In the genomic region with DNA sequence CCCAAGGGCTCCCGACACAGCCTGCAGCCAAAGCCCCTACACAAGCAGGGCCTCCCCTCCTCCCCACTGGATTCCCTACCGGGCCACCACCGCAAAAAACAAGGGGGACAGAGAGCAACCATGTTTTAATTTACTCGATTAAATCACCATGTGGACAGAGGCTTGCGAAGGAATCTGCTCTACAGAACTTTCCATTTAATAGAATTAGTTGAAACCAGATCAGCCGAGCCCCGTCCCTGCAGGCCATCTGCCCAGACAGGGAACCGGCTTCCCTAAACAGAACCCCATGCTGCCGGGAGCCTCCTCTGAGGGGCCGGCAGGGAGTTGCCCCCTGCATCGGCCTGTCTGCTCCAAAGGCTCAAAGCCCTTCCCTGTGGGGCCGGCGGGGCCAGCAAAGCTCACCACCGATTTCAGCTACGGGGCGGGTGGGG, we compare ENCODE assay signal across 11 mouse cellular contexts.
DNase-seq lines count a peak whose midpoint lies in the region; ATAC-seq lines count a peak whose summit lies in the region.
"Had no signal": no experiment of that assay in that cellular context is flagged by ENCODE, and none has a peak within 500 bp of the region (broad histone marks: within the 10 kb centered on the region; RNA-seq: fewer than 3 reads in every experiment).

No protein-coding gene starts in this region.

- H3K36me3 ChIP-seq in kidney, embryonic 16.5 days (ENCODE audit: insufficient read depth, low read length), result no peaks in the 10 kb centered on the region
- H3K36me3 ChIP-seq in embryonic facial prominence, embryonic 10.5 days (replicated peaks), result no peaks in the 10 kb centered on the region
- no peaks in the 10 kb centered on the region for H3K36me3 ChIP-seq in hindbrain, embryonic 10.5 days
- H3K36me3 ChIP-seq in midbrain, embryonic 14.5 days (ENCODE audit: control insufficient read depth, insufficient read depth, low read length), result no peaks in the 10 kb centered on the region

- peaks cover 56% of the 10 kb centered on the region for H3K27me3 ChIP-seq in kidney, embryonic 16.5 days (ENCODE audit: insufficient read depth, low read length)
- H3K27me3 ChIP-seq in embryonic facial prominence, embryonic 10.5 days (replicated peaks; ENCODE audit: low read depth, poor library complexity, severe bottlenecking), result peaks cover 100% of the 10 kb centered on the region
- peaks cover 97% of the 10 kb centered on the region for H3K27me3 ChIP-seq in hindbrain, embryonic 10.5 days (ENCODE audit: insufficient read depth, poor library complexity, severe bottlenecking)
- peaks cover 33% of the 10 kb centered on the region for H3K27me3 ChIP-seq in midbrain, embryonic 14.5 days (ENCODE audit: control insufficient read depth, insufficient read depth, low read length)

- no peak for ATAC-seq in kidney, embryonic 16.5 days (ENCODE audit: low FRiP score, low TSS enrichment)
- no peak for ATAC-seq in midbrain, embryonic 14.5 days (ENCODE audit: low FRiP score, low TSS enrichment)

- no peaks in the 10 kb centered on the region for H3K9me3 ChIP-seq in kidney, embryonic 16.5 days (ENCODE audit: low read length)
- H3K9me3 ChIP-seq in embryonic facial prominence, embryonic 10.5 days, result no peaks in the 10 kb centered on the region
- H3K9me3 ChIP-seq in hindbrain, embryonic 10.5 days, result no peaks in the 10 kb centered on the region
- no peaks in the 10 kb centered on the region for H3K9me3 ChIP-seq in midbrain, embryonic 14.5 days (ENCODE audit: control insufficient read depth, low read length)

- no peak for DNase-seq in kidney, adult 8-10 months
- peak; percentile 84 for DNase-seq in embryonic facial prominence, embryonic 10.5 days (ENCODE audit: low spot score)
- DNase-seq in hindbrain, embryonic 10.5 days (ENCODE audit: low spot score), result peak; percentile 42
- DNase-seq in midbrain, embryonic 14.5 days, result peak; percentile 23
- no peak for DNase-seq in thymus, postnatal 0 days (ENCODE audit: low spot score)
- no peak for DNase-seq in right cerebral cortex, adult 2 months (ENCODE audit: low spot score in 2 of 2)
- no peak for DNase-seq in urinary bladder, postnatal 14 days (ENCODE audit: low spot score)
- DNase-seq: kidney, postnatal 36 days; lung, adult 2 months; thymus, postnatal 4 days had no signal

- WGBS in kidney, embryonic 16.5 days, result 2% methylated on average over 16 of the region's 16 CpGs
- WGBS in embryonic facial prominence, embryonic 10.5 days, result under 1% methylated on average over 16 of the region's 16 CpGs
- under 1% methylated on average over 16 of the region's 16 CpGs for WGBS in hindbrain, embryonic 10.5 days
- under 1% methylated on average over 16 of the region's 16 CpGs for WGBS in midbrain, embryonic 14.5 days

- peaks cover 9% of the 10 kb centered on the region for H3K4me1 ChIP-seq in kidney, embryonic 16.5 days (ENCODE audit: insufficient read depth, low read length)
- peaks cover 58% of the 10 kb centered on the region for H3K4me1 ChIP-seq in embryonic facial prominence, embryonic 10.5 days
- peaks cover 46% of the 10 kb centered on the region for H3K4me1 ChIP-seq in hindbrain, embryonic 10.5 days (replicated peaks)
- peaks cover 10% of the 10 kb centered on the region for H3K4me1 ChIP-seq in midbrain, embryonic 14.5 days (ENCODE audit: control insufficient read depth, insufficient read depth, low read length)

- peak overlapping the region; percentile 45 for H3K4me2 ChIP-seq in kidney, embryonic 16.5 days (replicated peaks; ENCODE audit: low read depth, low read length)
- peak overlapping the region; percentile 21; the same call in 1 of the 2 replicates for H3K4me2 ChIP-seq in midbrain, embryonic 14.5 days (ENCODE audit: low read length)

- H3K4me3 ChIP-seq in kidney, embryonic 16.5 days (ENCODE audit: low read length), result peak overlapping the region; percentile 28
- peak overlapping the region; percentile 41 for H3K4me3 ChIP-seq in embryonic facial prominence, embryonic 10.5 days
- peak overlapping the region; percentile 28 for H3K4me3 ChIP-seq in hindbrain, embryonic 10.5 days
- no peak overlapping the region for H3K4me3 ChIP-seq in midbrain, embryonic 14.5 days (replicated peaks; ENCODE audit: low read depth, low read length)

- no peak overlapping the region for H3K27ac ChIP-seq in kidney, embryonic 16.5 days (ENCODE audit: low read length)
- peak overlapping the region; percentile 66 for H3K27ac ChIP-seq in embryonic facial prominence, embryonic 10.5 days (replicated peaks)
- peak overlapping the region; percentile 73; the same call in 1 of the 2 replicates for H3K27ac ChIP-seq in hindbrain, embryonic 10.5 days
- no peak overlapping the region for H3K27ac ChIP-seq in midbrain, embryonic 14.5 days (replicated peaks; ENCODE audit: low read depth, low read length)

- no peak overlapping the region for H3K9ac ChIP-seq in kidney, embryonic 16.5 days (replicated peaks; ENCODE audit: low read length)
- H3K9ac ChIP-seq in midbrain, embryonic 14.5 days (replicated peaks; ENCODE audit: low read length), result no peak overlapping the region

Comparison
In these comparisons a context has a peak if more than half of its experiments do, and no peak if none do; other contexts are left out.
1. H3K27ac ChIP-seq: peak in embryonic facial prominence, embryonic 10.5 days (single experiment) and hindbrain, embryonic 10.5 days (single experiment); none in kidney, embryonic 16.5 days (single experiment) and midbrain, embryonic 14.5 days (single experiment).
2. DNase-seq: peak in embryonic facial prominence, embryonic 10.5 days (single experiment), hindbrain, embryonic 10.5 days (single experiment) and midbrain, embryonic 14.5 days (single experiment); none in kidney, adult 8-10 months (0 of 2), thymus, postnatal 0 days (single experiment), right cerebral cortex, adult 2 months (0 of 2) and urinary bladder, postnatal 14 days (single experiment).